Mouse (Mus musculus): Measurements from ENCODE around the gene Snrpg. TPM values are rescaled to one million over a fixed set of nuclear protein-coding genes. Genes with fewer than 3 reads are reported as not detected.

The Snrpg gene
- 100 to 1,000 TPM; 111 to 125 TPM for total RNA-seq (2023)

DNA sequence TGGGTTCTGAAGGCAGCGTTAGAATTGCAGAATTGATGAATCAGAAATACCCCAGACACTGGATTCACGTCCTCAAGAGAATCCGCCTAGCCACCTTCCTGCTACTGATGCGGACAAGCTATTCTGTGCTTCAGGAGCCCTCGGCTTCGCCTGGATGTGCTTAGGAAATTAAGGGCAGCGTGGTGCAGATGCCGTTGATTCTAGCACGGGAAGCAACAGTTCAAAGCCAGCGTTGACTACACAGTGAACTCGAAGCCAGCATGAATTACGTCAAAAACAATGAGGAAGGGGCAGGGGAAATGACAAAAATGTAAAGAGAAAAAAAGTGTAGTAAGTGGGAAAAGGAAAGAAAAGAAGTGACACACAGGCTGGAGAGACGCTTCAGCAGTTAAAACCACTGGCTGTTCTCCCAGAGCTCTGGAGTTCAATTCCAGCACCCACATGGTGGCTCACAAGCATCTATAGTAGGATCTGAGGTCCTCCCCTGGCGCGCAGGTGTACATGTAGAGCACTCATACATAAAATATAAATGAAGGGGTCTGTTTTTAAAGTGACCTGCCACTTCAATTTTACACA, at the start of gene Snrpg:
TSS of gene Snrpg (plus strand) at position 541 of the 576 bp plus-strand sequence.

DNA sequence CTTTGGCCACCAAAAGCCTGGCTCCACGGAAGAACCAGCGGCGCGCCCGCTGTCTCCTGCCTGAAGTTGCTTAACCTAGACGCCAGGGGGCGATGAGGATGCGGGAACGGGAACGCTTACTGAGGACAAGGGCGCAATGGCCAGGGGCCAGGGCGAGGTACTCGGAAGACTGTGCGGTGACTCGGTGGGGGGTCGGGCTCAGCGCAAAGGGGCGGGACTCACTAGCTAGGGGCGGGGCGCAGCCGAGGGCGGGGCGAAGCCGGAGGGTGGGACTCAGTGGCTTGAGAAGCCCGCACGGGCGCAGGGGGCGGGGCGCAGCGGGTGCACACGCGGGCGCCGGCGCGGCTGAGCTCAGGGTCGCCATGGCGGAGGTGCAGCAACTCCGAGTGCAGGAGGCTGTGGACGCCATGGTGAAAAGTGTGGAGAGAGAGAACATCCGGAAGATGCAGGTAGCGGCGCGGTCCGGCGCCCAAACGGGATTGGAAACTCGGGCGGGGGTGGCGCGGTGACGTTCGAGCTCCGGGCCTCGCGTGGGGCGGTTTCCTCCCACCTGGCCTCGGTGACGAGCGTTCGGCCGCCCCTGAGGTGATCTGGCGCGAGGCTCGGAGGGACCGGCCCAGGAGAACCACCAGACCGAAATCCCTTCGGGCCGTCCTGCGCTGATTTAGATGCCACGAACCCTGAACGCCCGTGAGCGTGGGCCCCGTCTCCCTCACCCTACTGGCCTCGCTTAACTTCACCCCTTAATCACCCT, 5.6 kb upstream of the Snrpg start, which contains the start of gene Fam136a:
TSS of gene Fam136a (plus strand) at position 276 of the 754 bp plus-strand sequence.

DNA sequence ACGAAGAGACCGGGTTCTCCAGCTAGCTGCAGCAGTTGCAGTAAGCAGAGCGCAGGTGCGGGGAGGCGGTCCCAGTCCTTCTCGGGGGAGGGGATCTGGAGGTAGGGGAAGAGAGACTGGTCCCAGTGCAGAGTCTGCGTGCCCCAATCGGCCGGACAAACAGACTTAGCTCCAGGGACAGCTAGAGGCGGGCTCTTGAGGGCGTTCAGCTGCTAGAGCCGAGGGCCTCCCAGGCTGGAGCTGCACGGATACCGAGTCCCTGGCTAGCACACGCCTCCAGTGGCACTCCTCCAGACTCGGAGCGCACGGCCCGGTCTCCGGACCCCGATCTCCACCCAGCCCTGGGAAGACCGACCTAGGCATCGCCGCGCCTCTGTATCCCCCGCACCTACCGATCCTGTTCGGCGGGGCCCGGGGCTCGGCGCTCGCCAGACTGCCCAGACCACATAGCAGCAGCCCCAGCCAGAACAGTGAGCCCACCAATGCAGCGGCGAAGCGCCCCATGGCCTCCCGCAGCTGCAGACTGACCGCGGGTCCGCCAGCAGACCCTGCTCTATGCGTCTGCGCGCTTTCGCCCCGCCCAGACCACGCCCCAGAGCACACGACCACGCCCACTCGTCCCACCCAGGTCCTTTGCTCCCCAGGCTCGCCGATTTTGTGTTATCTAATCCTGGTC, 25.6 kb downstream of the Snrpg start, which contains the start of gene Pcyox1:
TSS of gene Pcyox1 (minus strand) at position 574 of the 676 bp plus-strand sequence.

DNA sequence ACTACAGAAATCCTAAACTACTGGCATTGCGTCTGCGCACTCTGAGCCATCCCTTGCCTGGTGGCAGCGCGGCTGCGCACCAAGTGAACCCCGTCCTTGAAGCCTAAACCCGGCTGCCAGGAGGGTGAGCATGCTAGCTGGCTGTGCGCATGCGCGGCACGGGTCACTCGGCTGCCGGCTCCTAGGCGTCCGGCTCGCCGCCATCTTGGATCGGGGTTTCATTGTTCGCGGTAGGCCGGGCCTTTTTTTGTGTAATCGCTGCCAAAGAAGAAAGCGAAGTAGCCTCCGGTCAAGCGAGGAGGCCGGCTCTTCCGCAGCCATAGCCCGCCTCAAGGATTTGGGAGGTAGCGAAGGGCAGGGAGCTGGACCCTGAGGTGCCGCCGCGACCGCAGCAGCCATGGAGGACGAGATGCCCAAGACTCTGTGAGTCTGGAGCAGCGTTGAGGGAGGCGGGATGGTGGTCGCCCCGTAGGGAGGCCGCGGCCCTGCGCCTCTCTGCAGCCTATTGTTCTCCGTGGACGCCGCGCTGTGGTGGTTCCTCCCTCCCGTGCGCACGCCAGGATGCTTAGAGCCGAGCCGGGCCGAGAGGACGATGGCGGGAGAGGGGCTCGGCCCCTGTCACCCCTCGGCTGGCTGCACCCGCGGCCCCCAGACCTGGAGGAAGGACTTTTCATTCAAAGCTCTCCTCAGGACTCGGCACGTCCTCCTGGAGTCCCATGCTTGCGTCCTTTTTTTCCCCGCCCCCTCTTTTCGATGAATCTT, 33.2 kb downstream of the Snrpg start, which contains the start of gene Tia1:
TSS of gene Tia1 (plus strand) at position 120 of the 762 bp plus-strand sequence.

DNA sequence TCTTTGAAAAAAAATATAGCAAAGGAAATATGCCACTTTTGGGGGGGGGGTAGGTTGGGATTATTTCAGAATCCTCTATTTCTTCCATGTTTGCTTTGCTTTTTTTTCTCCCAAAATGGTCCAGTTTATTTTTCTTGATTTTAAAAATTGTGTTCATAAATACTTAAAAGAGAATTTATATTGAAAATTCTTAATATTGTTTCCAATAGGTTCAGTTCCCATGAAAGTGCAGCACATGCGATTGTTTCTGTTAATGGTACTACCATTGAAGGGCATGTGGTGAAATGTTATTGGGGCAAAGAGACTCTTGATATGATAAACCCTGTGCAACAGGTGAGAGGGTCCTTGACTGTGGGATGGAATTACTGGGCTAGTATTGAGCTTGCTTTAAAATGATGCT, 55.3 kb downstream of the Snrpg start, which contains the start of gene Gm44790:
TSS of gene Gm44790 (plus strand) at position 301 of the 400 bp plus-strand sequence.

Other genes starting within 250 kb of the Snrpg start
- gene Tgfa, start 176.1 kb upstream of the Snrpg start, total RNA-seq (2023): not detected
- gene Fam136a, start 5.7 kb upstream of the Snrpg start, total RNA-seq (2023): 1 to 10 TPM; 3.4 to 4.4 TPM
- 10 to 100 TPM; 49.8 to 51.3 TPM for gene Pcyox1, start 25.9 kb downstream of the Snrpg start, total RNA-seq (2023)
- 10 to 100 TPM; 42.8 to 44.3 TPM for gene Tia1, start 32.9 kb downstream of the Snrpg start, total RNA-seq (2023)
- 1 to 10 TPM in 1 of 2 experiments, not detected in 1; 2.2 TPM for gene Gm44790, start 55.4 kb downstream of the Snrpg start, total RNA-seq (2023)
- 10 to 100 TPM; 16.7 to 20.5 TPM for gene C87436, start 67.1 kb downstream of the Snrpg start, total RNA-seq (2023)
- gene Pcbp1, start 155.0 kb downstream of the Snrpg start, total RNA-seq (2023): 100 to 1,000 TPM; 170 to 191 TPM